18 mouse cellular contexts compared by ENCODE assay signal in the genomic region with DNA sequence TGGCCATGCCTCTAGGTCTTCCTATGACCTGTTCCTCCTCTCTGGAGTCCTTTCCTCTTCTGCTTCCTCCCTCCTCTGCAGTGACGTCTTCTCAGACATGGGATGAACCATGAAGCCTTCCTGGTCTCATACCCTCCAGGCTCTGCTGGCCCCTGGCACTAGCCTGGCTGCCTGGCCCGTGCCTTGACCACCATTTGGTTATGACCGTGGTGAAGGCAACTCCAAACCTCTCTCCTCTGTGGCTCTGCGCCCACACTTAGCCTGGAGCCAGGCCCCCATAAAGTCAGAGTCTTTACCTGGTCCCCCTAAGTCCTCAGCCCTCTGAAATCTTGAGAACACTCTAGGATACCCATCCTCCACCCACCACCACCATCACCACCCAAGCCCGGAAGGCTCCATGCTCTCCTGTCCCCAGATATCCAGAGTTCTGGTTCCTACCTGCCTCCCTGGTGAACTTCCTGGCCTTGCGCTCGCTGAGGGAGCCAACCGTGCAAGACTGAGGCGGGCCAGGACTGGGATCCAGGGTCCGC. TPM values are rescaled to one million over a fixed set of nuclear protein-coding genes. Genes with fewer than 3 reads are reported as not detected.
A peak's percentile ranks its signal among the peaks of the same experiment; 100 is the strongest.
DNase-seq lines count a peak whose midpoint lies in the region; ATAC-seq and TF ChIP-seq lines count a peak whose summit lies in the region.
"Had no signal": no experiment of that assay in that cellular context is flagged by ENCODE, and none has a peak within 500 bp of the region (broad histone marks: within the 10 kb centered on the region; RNA-seq: fewer than 3 reads in every experiment).

No protein-coding gene starts in this region.

- H3K9me3 ChIP-seq in heart, embryonic 14.5 days (ENCODE audit: control insufficient read depth, low read length): no peaks in the 10 kb centered on the region
- no peaks in the 10 kb centered on the region for H3K9me3 ChIP-seq in midbrain, embryonic 10.5 days (replicated peaks)
- H3K9me3 ChIP-seq in midbrain, embryonic 15.5 days: no peaks in the 10 kb centered on the region
- H3K9me3 ChIP-seq in limb, embryonic 10.5 days (replicated peaks): no peaks in the 10 kb centered on the region
- H3K9me3 ChIP-seq: megakaryocyte, embryonic 14.5 days had no signal

- peak overlapping the region; percentile 57 for H3K27ac ChIP-seq in gastrocnemius, adult 2 months
- no peak overlapping the region for H3K27ac ChIP-seq in heart, embryonic 14.5 days (replicated peaks in 1 of 2; ENCODE audit: control insufficient read depth in 1 of 2, insufficient read depth in 1 of 2, low read depth in 2 of 2, low read length in 2 of 2)
- H3K27ac ChIP-seq in midbrain, embryonic 10.5 days (replicated peaks): peak overlapping the region; percentile 33; the same call in 1 of the 2 replicates
- no peak overlapping the region for H3K27ac ChIP-seq in midbrain, embryonic 15.5 days
- H3K27ac ChIP-seq in limb, embryonic 10.5 days: 0 out of 2 replicates have a peak overlapping the region, but pooled peaks have one; percentile 44

- no peak for ATAC-seq in heart, embryonic 14.5 days (ENCODE audit: insufficient number of reproducible peaks, insufficient read depth, low FRiP score, low read depth)
- ATAC-seq in midbrain, embryonic 15.5 days (replicated peaks): no peak
- ATAC-seq: forebrain, embryonic 16.5 days; liver, postnatal 0 days had no signal

- intact Hi-C loops in gastrocnemius, adult 2 months (cut with DNase I): no loop called here
- intact Hi-C loops in heart, postnatal 36 days (cut with DNase I): no loop called here

- H3K27me3 ChIP-seq in heart, embryonic 14.5 days (ENCODE audit: control insufficient read depth, insufficient read depth, low read length): no peaks in the 10 kb centered on the region
- peaks cover 14% of the 10 kb centered on the region for H3K27me3 ChIP-seq in midbrain, embryonic 10.5 days (ENCODE audit: low read depth, poor library complexity, severe bottlenecking)
- peaks cover 2% of the 10 kb centered on the region; the same call in 1 of the 2 replicates for H3K27me3 ChIP-seq in midbrain, embryonic 15.5 days (replicated peaks)
- H3K27me3 ChIP-seq in limb, embryonic 10.5 days (ENCODE audit: low read depth, poor library complexity, severe bottlenecking): peaks cover 17% of the 10 kb centered on the region
- H3K27me3 ChIP-seq: CH12.LX had no signal

- no peak for TF ChIP-seq CTCF in gastrocnemius, adult 2 months (IDR thresholded peaks at IDR 0.05)

- 0 out of 2 replicates have a peak overlapping the region, but pooled peaks have one; percentile 24 for H3K4me2 ChIP-seq in heart, embryonic 14.5 days (ENCODE audit: low read length)
- no peak overlapping the region for H3K4me2 ChIP-seq in midbrain, embryonic 15.5 days

- peaks cover 67% of the 10 kb centered on the region for H3K36me3 ChIP-seq in heart, embryonic 14.5 days (ENCODE audit: control insufficient read depth, insufficient read depth, low read length)
- H3K36me3 ChIP-seq in midbrain, embryonic 10.5 days: peaks cover 23% of the 10 kb centered on the region
- H3K36me3 ChIP-seq in midbrain, embryonic 15.5 days (replicated peaks): no peaks in the 10 kb centered on the region
- H3K36me3 ChIP-seq in limb, embryonic 10.5 days: peaks cover 27% of the 10 kb centered on the region

- 61% methylated on average over 10 of the region's 10 CpGs for WGBS in heart, embryonic 14.5 days
- 59% methylated on average over 10 of the region's 10 CpGs for WGBS in midbrain, embryonic 10.5 days
- 56% methylated on average over 10 of the region's 10 CpGs for WGBS in midbrain, embryonic 15.5 days
- 55% methylated on average over 10 of the region's 10 CpGs for WGBS in limb, embryonic 10.5 days

- DNase-seq in gastrocnemius, adult 2 months: peak; percentile 30
- DNase-seq in gastrocnemius, adult 8-10 months (ENCODE audit: low spot score in 2 of 2): no peak
- no peak for DNase-seq in heart, postnatal 36 days
- no peak for DNase-seq in midbrain, embryonic 10.5 days (ENCODE audit: low spot score)
- no peak for DNase-seq in limb, embryonic 10.5 days (ENCODE audit: low spot score)
- DNase-seq in spleen, postnatal 14 days (ENCODE audit: low spot score in 2 of 2): no peak
- DNase-seq: cerebellum, adult 18-20 months; cerebellum, postnatal 36 days; kidney, adult 2 months; liver; liver, postnatal 0 days; thymus, adult 18-20 months had no signal

- H3K4me1 ChIP-seq in heart, embryonic 14.5 days (ENCODE audit: control insufficient read depth in 2 of 2, insufficient read depth in 2 of 2, low read length in 2 of 2): peaks cover 15 to 17% of the 10 kb centered on the region in 2 experiments
- H3K4me1 ChIP-seq in midbrain, embryonic 10.5 days: peaks cover 13% of the 10 kb centered on the region
- H3K4me1 ChIP-seq in midbrain, embryonic 15.5 days: no peaks in the 10 kb centered on the region; the same call in 1 of the 2 replicates
- H3K4me1 ChIP-seq in limb, embryonic 10.5 days: peaks cover 11% of the 10 kb centered on the region

- peak overlapping the region; percentile 62 for H3K4me3 ChIP-seq in gastrocnemius, adult 2 months
- no peak overlapping the region for H3K4me3 ChIP-seq in heart, embryonic 14.5 days (ENCODE audit: control insufficient read depth in 1 of 2, insufficient read depth in 1 of 2, low read depth in 1 of 2, low read length in 2 of 2)
- no peak overlapping the region for H3K4me3 ChIP-seq in midbrain, embryonic 10.5 days
- no peak overlapping the region for H3K4me3 ChIP-seq in midbrain, embryonic 15.5 days
- no peak overlapping the region for H3K4me3 ChIP-seq in limb, embryonic 10.5 days
- H3K4me3 ChIP-seq: erythroblast, embryonic 14.5 days; megakaryocyte, embryonic 14.5 days had no signal

- H3K9ac ChIP-seq in heart, embryonic 14.5 days (ENCODE audit: low read length): no peak overlapping the region; the same call in 1 of the 2 replicates
- H3K9ac ChIP-seq in midbrain, embryonic 15.5 days: no peak overlapping the region
- H3K9ac ChIP-seq: liver, postnatal 0 days had no signal

RNA-seq across cellular contexts. Expression of a gene that starts 27.3 kb away (rescaled TPM):
- 1 to 10 TPM; 4.6 to 5.9 TPM for total RNA-seq in gastrocnemius, adult 2 months (2021)
- total RNA-seq in gastrocnemius, adult 8-10 months (2022): 1 to 10 TPM; 5.0 to 5.9 (median 5.5) TPM
- 6.9 and 7.4 TPM in 2 replicates for polyA plus RNA-seq in heart, embryonic 14.5 days (2014; fragmentation: Nextera tagmentation; extraction: Ambion mirVana)
- 10 to 100 TPM; 16.1 to 18.3 TPM for total RNA-seq in heart, postnatal 36 days (2021)
- polyA plus RNA-seq in midbrain, embryonic 10.5 days (2016; fragmentation: Nextera tagmentation; extraction: Ambion mirVana): 1.4 TPM in 2 replicates
- 3.0 and 3.8 TPM in 2 replicates for polyA plus RNA-seq in midbrain, embryonic 15.5 days (2015; fragmentation: Nextera tagmentation; extraction: Ambion mirVana)
- 1.5 and 1.8 TPM in 2 replicates for polyA plus RNA-seq in limb, embryonic 10.5 days (2016; fragmentation: Nextera tagmentation; extraction: Ambion mirVana)

RNA-seq across cellular contexts. Expression of a gene that starts 27.3 kb away (rescaled TPM):
- total RNA-seq in gastrocnemius, adult 2 months (2021): 10 to 100 TPM; 24.2 to 28.6 TPM
- 10 to 100 TPM; 25.6 to 46.5 (median 41.0) TPM for total RNA-seq in gastrocnemius, adult 8-10 months (2022)
- 13.3 TPM in 2 replicates for polyA plus RNA-seq in heart, embryonic 14.5 days (2014; fragmentation: Nextera tagmentation; extraction: Ambion mirVana)
- total RNA-seq in heart, postnatal 36 days (2021): 10 to 100 TPM; 37.4 to 41.4 TPM
- 10.7 and 12.5 TPM in 2 replicates for polyA plus RNA-seq in midbrain, embryonic 10.5 days (2016; fragmentation: Nextera tagmentation; extraction: Ambion mirVana)
- polyA plus RNA-seq in midbrain, embryonic 15.5 days (2015; fragmentation: Nextera tagmentation; extraction: Ambion mirVana): 9.7 and 11.1 TPM in 2 replicates
- 4.0 and 5.1 TPM in 2 replicates for polyA plus RNA-seq in limb, embryonic 10.5 days (2016; fragmentation: Nextera tagmentation; extraction: Ambion mirVana)

RNA-seq across cellular contexts. Expression of a gene that starts 41.8 kb away (rescaled TPM):
- 10 to 100 TPM; 18.6 to 21.8 TPM for total RNA-seq in gastrocnemius, adult 2 months (2021)
- total RNA-seq in gastrocnemius, adult 8-10 months (2022): 10 to 100 TPM; 15.1 to 25.6 (median 18.7) TPM
- 3.4 and 3.7 TPM in 2 replicates for polyA plus RNA-seq in heart, embryonic 14.5 days (2014; fragmentation: Nextera tagmentation; extraction: Ambion mirVana)
- total RNA-seq in heart, postnatal 36 days (2021): 10 to 100 TPM; 18.0 to 20.5 TPM
- polyA plus RNA-seq in midbrain, embryonic 10.5 days (2016; fragmentation: Nextera tagmentation; extraction: Ambion mirVana): 2.3 and 2.7 TPM in 2 replicates
- 3.1 and 3.7 TPM in 2 replicates for polyA plus RNA-seq in midbrain, embryonic 15.5 days (2015; fragmentation: Nextera tagmentation; extraction: Ambion mirVana)
- polyA plus RNA-seq in limb, embryonic 10.5 days (2016; fragmentation: Nextera tagmentation; extraction: Ambion mirVana): 1.8 and 2.4 TPM in 2 replicates

RNA-seq across cellular contexts. Expression of a gene that starts 46.1 kb away (rescaled TPM):
- 10 to 100 TPM; 12.4 to 25.8 TPM for total RNA-seq in gastrocnemius, adult 2 months (2021)
- 10 to 100 TPM; 10.3 to 15.1 (median 13.0) TPM for total RNA-seq in gastrocnemius, adult 8-10 months (2022)
- polyA plus RNA-seq in heart, embryonic 14.5 days (2014; fragmentation: Nextera tagmentation; extraction: Ambion mirVana): 93.8 and 99.4 TPM in 2 replicates
- 10 to 100 TPM; 70.4 to 81.3 TPM for total RNA-seq in heart, postnatal 36 days (2021)
- polyA plus RNA-seq in midbrain, embryonic 10.5 days (2016; fragmentation: Nextera tagmentation; extraction: Ambion mirVana): 265 and 287 TPM in 2 replicates
- polyA plus RNA-seq in midbrain, embryonic 15.5 days (2015; fragmentation: Nextera tagmentation; extraction: Ambion mirVana): 182 and 184 TPM in 2 replicates
- polyA plus RNA-seq in limb, embryonic 10.5 days (2016; fragmentation: Nextera tagmentation; extraction: Ambion mirVana): 260 and 269 TPM in 2 replicates

RNA-seq across cellular contexts. Expression of a gene that starts 46.2 kb away (rescaled TPM):
- 10 to 100 TPM; 43.8 to 51.9 TPM for total RNA-seq in gastrocnemius, adult 2 months (2021)
- 10 to 100 TPM; 44.4 to 52.7 (median 50.5) TPM for total RNA-seq in gastrocnemius, adult 8-10 months (2022)
- 47.8 and 51.7 TPM in 2 replicates for polyA plus RNA-seq in heart, embryonic 14.5 days (2014; fragmentation: Nextera tagmentation; extraction: Ambion mirVana)
- total RNA-seq in heart, postnatal 36 days (2021): 10 to 100 TPM; 65.2 to 68.7 TPM
- 57.3 and 61.8 TPM in 2 replicates for polyA plus RNA-seq in midbrain, embryonic 10.5 days (2016; fragmentation: Nextera tagmentation; extraction: Ambion mirVana)
- 26.8 and 35.5 TPM in 2 replicates for polyA plus RNA-seq in midbrain, embryonic 15.5 days (2015; fragmentation: Nextera tagmentation; extraction: Ambion mirVana)
- 60.5 and 63.1 TPM in 2 replicates for polyA plus RNA-seq in limb, embryonic 10.5 days (2016; fragmentation: Nextera tagmentation; extraction: Ambion mirVana)

Comparison
In these comparisons a context has a peak if more than half of its experiments do, and no peak if none do; other contexts are left out.
1. H3K27ac ChIP-seq: peak in gastrocnemius, adult 2 months (single experiment), midbrain, embryonic 10.5 days (single experiment) and limb, embryonic 10.5 days (single experiment); none in heart, embryonic 14.5 days (0 of 2) and midbrain, embryonic 15.5 days (single experiment).